Mouse (Mus musculus) activated CD4-positive, CD25-positive, alpha-beta regulatory T cell (primary cell): ENCODE data around the gene Gm10375. TPM values are rescaled to one million over a fixed set of nuclear protein-coding genes. Genes with fewer than 3 reads are reported as not detected.

Experiments used
- polyA plus RNA-seq, 2 experiments: library from polyadenylated mRNA; unstranded; fragments of 100-300 nt; shearing (Covaris generic); gene quantifications; one replicate each; pipeline ENCODE4 v1.2.1; 2017

The Gm10375 gene
- polyA plus RNA-seq, result not detected

GRCm38 (mm10) chr14:43607913-43608312, at the start of gene Gm10375:
TSS of gene Gm10375 (minus strand) at chr14:43608013.

DNA sequence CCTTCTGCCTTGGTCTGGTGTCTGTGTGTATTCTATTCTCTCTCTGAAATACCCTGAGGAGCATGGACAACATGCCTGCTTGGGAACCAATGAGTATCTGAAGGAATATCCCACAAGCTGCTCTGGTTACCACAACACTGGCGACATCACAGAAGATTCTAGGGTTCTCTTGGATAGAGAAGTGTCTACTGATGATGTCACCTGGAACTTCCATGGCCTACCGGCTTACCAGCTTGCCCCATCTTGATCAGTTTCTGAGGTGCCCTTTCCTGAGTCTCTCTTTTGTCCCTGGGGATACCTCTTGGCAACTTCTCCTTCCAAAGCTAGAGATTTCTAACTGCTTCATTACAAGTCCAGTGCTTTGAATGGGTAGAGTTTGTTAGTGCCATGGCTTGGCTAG, 28.8 kb downstream of the Gm10375 start, which contains the start of gene Gm17654:
TSS of gene Gm17654 (minus strand) at position 101 of the 400 bp plus-strand sequence.

Other genes with a start within 250 kb of the Gm10375 start
- under 1 TPM in 1 of 2 experiments, not detected in 1; 0.12 TPM for gene Gm8138, start 191.7 kb downstream of the Gm10375 start, polyA plus RNA-seq
- gene Gm5799, start 64.4 kb downstream of the Gm10375 start, polyA plus RNA-seq, result not detected
- not detected for gene Gm17654, start 28.9 kb downstream of the Gm10375 start, polyA plus RNA-seq
- gene Gm8165, start 69.2 kb upstream of the Gm10375 start, polyA plus RNA-seq, result not detected
- under 1 TPM; 0.63 to 0.66 TPM for gene Gm7324, start 89.8 kb upstream of the Gm10375 start, polyA plus RNA-seq
- gene Gm16506, start 119.5 kb upstream of the Gm10375 start, polyA plus RNA-seq, result not detected
- under 1 TPM in 1 of 2 experiments, not detected in 1; 0.16 TPM for gene Gm6526, start 139.9 kb upstream of the Gm10375 start, polyA plus RNA-seq
- gene Gm8180, start 176.7 kb upstream of the Gm10375 start, polyA plus RNA-seq, result not detected